8 mouse cellular contexts compared by ENCODE assay signal in the genomic region with DNA sequence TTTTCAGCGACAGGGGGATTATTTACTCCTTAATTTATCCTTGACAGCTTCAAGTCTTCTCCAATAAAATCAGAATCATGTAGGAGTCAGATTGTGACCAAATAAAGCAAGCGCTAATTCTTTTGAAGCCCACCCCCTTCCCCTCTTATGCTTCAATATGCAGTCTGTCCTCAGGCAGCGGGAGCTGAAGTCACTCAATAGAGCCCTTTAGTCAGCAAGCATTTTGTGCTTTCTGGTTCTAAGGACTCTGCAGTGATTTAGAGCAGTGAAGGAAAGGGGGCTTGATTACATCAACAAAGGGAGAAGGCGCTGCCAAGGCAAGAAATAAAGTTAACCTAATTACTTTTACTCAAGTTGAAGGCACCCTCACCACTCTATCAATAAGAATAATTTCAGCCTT.
DNase-seq lines count a peak whose midpoint lies in the region; ATAC-seq and TF ChIP-seq lines count a peak whose summit lies in the region.

No protein-coding gene starts in this region.

- TF ChIP-seq CTCF in hindbrain, postnatal 0 days (IDR thresholded peaks at IDR 0.05; ENCODE audit: low read depth), result no peak

- WGBS in kidney, embryonic 15.5 days, result 32% methylated on average over 4 of the region's 4 CpGs
- 29% methylated on average over 4 of the region's 4 CpGs for WGBS in embryonic facial prominence, embryonic 15.5 days
- WGBS in hindbrain, postnatal 0 days, result 16% methylated on average over 4 of the region's 4 CpGs
- WGBS in neural tube, embryonic 11.5 days, result 24% methylated on average over 4 of the region's 4 CpGs

- H3K9me3 ChIP-seq in kidney, embryonic 15.5 days (replicated peaks), result no peaks in the 10 kb centered on the region
- H3K9me3 ChIP-seq in embryonic facial prominence, embryonic 15.5 days (replicated peaks), result no peaks in the 10 kb centered on the region
- no peaks in the 10 kb centered on the region for H3K9me3 ChIP-seq in hindbrain, postnatal 0 days (ENCODE audit: low read length)
- no peaks in the 10 kb centered on the region for H3K9me3 ChIP-seq in neural tube, embryonic 11.5 days (ENCODE audit: control insufficient read depth, low read length)

- no peaks in the 10 kb centered on the region for H3K36me3 ChIP-seq in kidney, embryonic 15.5 days
- H3K36me3 ChIP-seq in embryonic facial prominence, embryonic 15.5 days, result no peaks in the 10 kb centered on the region
- H3K36me3 ChIP-seq in hindbrain, postnatal 0 days (ENCODE audit: insufficient read depth, low read length), result no peaks in the 10 kb centered on the region
- H3K36me3 ChIP-seq in neural tube, embryonic 11.5 days (ENCODE audit: control insufficient read depth, insufficient read depth, low read length), result no peaks in the 10 kb centered on the region

- 0 out of 2 replicates have a peak, but pooled peaks cover 9% of the 10 kb centered on the region for H3K27me3 ChIP-seq in kidney, embryonic 15.5 days
- H3K27me3 ChIP-seq in embryonic facial prominence, embryonic 15.5 days, result no peaks in the 10 kb centered on the region
- H3K27me3 ChIP-seq in hindbrain, postnatal 0 days (ENCODE audit: insufficient read depth, low read length), result no peaks in the 10 kb centered on the region
- no peaks in the 10 kb centered on the region for H3K27me3 ChIP-seq in neural tube, embryonic 11.5 days (ENCODE audit: control insufficient read depth, insufficient read depth, low read length)

- peak overlapping the region; percentile 36; the same call in 1 of the 2 replicates for H3K4me3 ChIP-seq in kidney, embryonic 15.5 days (replicated peaks)
- peak overlapping the region; percentile 41 for H3K4me3 ChIP-seq in embryonic facial prominence, embryonic 15.5 days (replicated peaks)
- peak overlapping the region; percentile 39 for H3K4me3 ChIP-seq in hindbrain, postnatal 0 days (ENCODE audit: low read length)
- H3K4me3 ChIP-seq in neural tube, embryonic 11.5 days (ENCODE audit: low read depth, low read length), result peak overlapping the region; percentile 3

- H3K4me2 ChIP-seq in kidney, embryonic 15.5 days, result peak overlapping the region; percentile 63
- H3K4me2 ChIP-seq in embryonic facial prominence, embryonic 15.5 days (replicated peaks), result peak overlapping the region; percentile 60
- H3K4me2 ChIP-seq in hindbrain, postnatal 0 days (ENCODE audit: low read depth, low read length), result peak overlapping the region; percentile 61
- H3K4me2 ChIP-seq in neural tube, embryonic 11.5 days (ENCODE audit: low read depth), result peak overlapping the region; percentile 27

- ATAC-seq in kidney, embryonic 15.5 days (replicated peaks; ENCODE audit: low FRiP score), result no peak
- no peak for ATAC-seq in embryonic facial prominence, embryonic 15.5 days (ENCODE audit: insufficient number of reproducible peaks, low FRiP score, low TSS enrichment, low read depth)
- ATAC-seq in hindbrain, postnatal 0 days, result peak; percentile 27; the same call in 1 of the 2 replicates
- ATAC-seq in neural tube, embryonic 11.5 days (ENCODE audit: insufficient read depth, low FRiP score, low TSS enrichment), result peak; percentile 64

- H3K9ac ChIP-seq in kidney, embryonic 15.5 days, result no peak overlapping the region
- H3K9ac ChIP-seq in embryonic facial prominence, embryonic 15.5 days, result no peak overlapping the region
- H3K9ac ChIP-seq in hindbrain, postnatal 0 days (replicated peaks; ENCODE audit: low read length), result no peak overlapping the region; the same call in 1 of the 2 replicates
- no peak overlapping the region for H3K9ac ChIP-seq in neural tube, embryonic 11.5 days (ENCODE audit: low read length)

- H3K4me1 ChIP-seq in kidney, embryonic 15.5 days, result 0 out of 2 replicates have a peak, but pooled peaks cover 3% of the 10 kb centered on the region
- H3K4me1 ChIP-seq in embryonic facial prominence, embryonic 15.5 days, result no peaks in the 10 kb centered on the region
- H3K4me1 ChIP-seq in hindbrain, postnatal 0 days (ENCODE audit: insufficient read depth, low read length), result no peaks in the 10 kb centered on the region
- no peaks in the 10 kb centered on the region for H3K4me1 ChIP-seq in neural tube, embryonic 11.5 days (ENCODE audit: control insufficient read depth, insufficient read depth, low read length)

- no peak overlapping the region for H3K27ac ChIP-seq in kidney, embryonic 15.5 days
- H3K27ac ChIP-seq in embryonic facial prominence, embryonic 15.5 days (replicated peaks), result no peak overlapping the region
- H3K27ac ChIP-seq in hindbrain, postnatal 0 days, result no peak overlapping the region
- no peak overlapping the region for H3K27ac ChIP-seq in neural tube, embryonic 11.5 days (ENCODE audit: low read depth, low read length)

- DNase-seq in kidney, postnatal 36 days, result no peak
- DNase-seq in hindbrain, postnatal 0 days (ENCODE audit: low spot score), result peak; percentile 10
- DNase-seq in neural tube, embryonic 11.5 days (ENCODE audit: low spot score), result no peak
- DNase-seq in frontal cortex, postnatal 10 days (ENCODE audit: low spot score in 2 of 2), result no peak
- DNase-seq in spleen, postnatal 14 days (ENCODE audit: low spot score in 2 of 2), result no peak
- no peak for DNase-seq in frontal cortex, postnatal 25 days (ENCODE audit: low spot score in 2 of 2)

Comparison
In these comparisons a context has a peak if more than half of its experiments do, and no peak if none do; other contexts are left out.
1. ATAC-seq: peak in hindbrain, postnatal 0 days (single experiment) and neural tube, embryonic 11.5 days (single experiment); none in kidney, embryonic 15.5 days (single experiment) and embryonic facial prominence, embryonic 15.5 days (single experiment).
2. Peak in every context shown above with its lines, with median percentiles within 50 percentile points of each other: H3K4me2 ChIP-seq and H3K4me3 ChIP-seq.